Comparison of ENCODE assay signal across 8 mouse cellular contexts in the genomic region with DNA sequence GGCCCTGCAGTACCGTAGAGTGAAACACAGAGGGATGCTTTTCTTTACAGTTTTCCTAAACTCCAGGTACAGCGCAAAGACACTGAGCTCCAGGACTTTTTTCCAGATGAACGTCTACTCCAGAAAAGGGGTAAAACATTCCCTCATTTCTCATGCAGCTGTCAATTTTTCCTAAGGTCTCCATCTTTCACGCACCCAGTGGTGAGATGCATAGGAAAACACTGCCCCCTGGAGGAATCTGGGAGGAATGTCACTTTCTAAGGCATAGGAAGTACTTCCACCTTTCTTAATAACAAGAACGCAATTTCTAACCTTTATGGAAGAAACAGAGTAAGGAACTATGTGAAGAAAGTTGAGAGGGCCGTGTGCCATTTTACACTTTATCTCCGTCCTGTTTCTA.
A peak's percentile ranks its signal among the peaks of the same experiment; 100 is the strongest.
DNase-seq lines count a peak whose midpoint lies in the region; ATAC-seq and TF ChIP-seq lines count a peak whose summit lies in the region.
"Had no signal": no experiment of that assay in that cellular context is flagged by ENCODE, and none has a peak within 500 bp of the region (broad histone marks: within the 10 kb centered on the region; RNA-seq: fewer than 3 reads in every experiment).

No protein-coding gene starts in this region.

- peak; percentile 38; the same call in 1 of the 2 replicates for TF ChIP-seq CTCF in liver, adult 2 months (IDR thresholded peaks at IDR 0.05; ENCODE audit: low read depth, low read length)
- TF ChIP-seq CTCF in hindbrain, postnatal 0 days (IDR thresholded peaks at IDR 0.05; ENCODE audit: low read depth) = peak; percentile 87

- H3K4me3 ChIP-seq in liver, adult 2 months (ENCODE audit: insufficient read depth, low read depth, low read length) = no peak overlapping the region
- no peak overlapping the region for H3K4me3 ChIP-seq in liver, embryonic 11.5 days (ENCODE audit: low read depth, low read length)
- no peak overlapping the region for H3K4me3 ChIP-seq in hindbrain, postnatal 0 days (ENCODE audit: low read length)
- no peak overlapping the region for H3K4me3 ChIP-seq in neural tube, embryonic 12.5 days
- H3K4me3 ChIP-seq: liver, embryonic 13.5 days had no signal

- WGBS in liver, adult 2 months = 37% methylated on average over 7 of the region's 7 CpGs
- WGBS in liver, embryonic 11.5 days = 38% methylated on average over 7 of the region's 7 CpGs
- WGBS in hindbrain, postnatal 0 days = 39% methylated on average over 7 of the region's 7 CpGs
- 45% methylated on average over 7 of the region's 7 CpGs for WGBS in neural tube, embryonic 12.5 days

- H3K9ac ChIP-seq in liver, adult 2 months (ENCODE audit: low read depth, low read length) = no peak overlapping the region
- no peak overlapping the region for H3K9ac ChIP-seq in liver, embryonic 11.5 days (ENCODE audit: low read depth, low read length)
- no peak overlapping the region for H3K9ac ChIP-seq in hindbrain, postnatal 0 days (replicated peaks; ENCODE audit: low read length)
- no peak overlapping the region for H3K9ac ChIP-seq in neural tube, embryonic 12.5 days
- H3K9ac ChIP-seq: liver, embryonic 13.5 days had no signal

- H3K79me2 ChIP-seq in liver, adult 2 months (ENCODE audit: control insufficient read depth, insufficient read depth, low read length) = no peaks in the 10 kb centered on the region

- ATAC-seq in liver, embryonic 11.5 days (replicated peaks; ENCODE audit: low FRiP score) = no peak
- ATAC-seq in hindbrain, postnatal 0 days = peak; percentile 55; the same call in 1 of the 2 replicates
- peak; percentile 58; the same call in 1 of the 2 replicates for ATAC-seq in neural tube, embryonic 12.5 days (ENCODE audit: low FRiP score, low read depth)

- H3K9me3 ChIP-seq in liver, embryonic 11.5 days (ENCODE audit: control insufficient read depth, low read length) = no peaks in the 10 kb centered on the region
- H3K9me3 ChIP-seq in hindbrain, postnatal 0 days (ENCODE audit: low read length) = no peaks in the 10 kb centered on the region
- H3K9me3 ChIP-seq in neural tube, embryonic 12.5 days = no peaks in the 10 kb centered on the region
- H3K9me3 ChIP-seq: liver, embryonic 13.5 days had no signal

- H3K4me2 ChIP-seq in liver, embryonic 11.5 days = no peak overlapping the region
- no peak overlapping the region for H3K4me2 ChIP-seq in hindbrain, postnatal 0 days (ENCODE audit: low read depth, low read length)
- H3K4me2 ChIP-seq in neural tube, embryonic 12.5 days (replicated peaks) = no peak overlapping the region
- H3K4me2 ChIP-seq: liver, embryonic 13.5 days had no signal

- no peaks in the 10 kb centered on the region for H3K27me3 ChIP-seq in liver, adult 2 months (ENCODE audit: control insufficient read depth, insufficient read depth, low read length)
- no peaks in the 10 kb centered on the region for H3K27me3 ChIP-seq in liver, embryonic 11.5 days (replicated peaks; ENCODE audit: control insufficient read depth, insufficient read depth, low read length)
- H3K27me3 ChIP-seq in hindbrain, postnatal 0 days (ENCODE audit: insufficient read depth, low read length) = no peaks in the 10 kb centered on the region
- no peaks in the 10 kb centered on the region for H3K27me3 ChIP-seq in neural tube, embryonic 12.5 days (replicated peaks)
- H3K27me3 ChIP-seq: liver, embryonic 13.5 days had no signal

- no peak for TF ChIP-seq POLR2A in liver, adult 2 months (IDR thresholded peaks at IDR 0.05; ENCODE audit: extremely low read depth, insufficient read depth, low read length)

- H3K36me3 ChIP-seq in liver, adult 2 months (ENCODE audit: control insufficient read depth, insufficient read depth, low read length) = no peaks in the 10 kb centered on the region
- no peaks in the 10 kb centered on the region for H3K36me3 ChIP-seq in liver, embryonic 11.5 days (ENCODE audit: control insufficient read depth, insufficient read depth, low read length)
- no peaks in the 10 kb centered on the region for H3K36me3 ChIP-seq in hindbrain, postnatal 0 days (ENCODE audit: insufficient read depth, low read length)
- H3K36me3 ChIP-seq in neural tube, embryonic 12.5 days = peaks cover 5% of the 10 kb centered on the region; the same call in 1 of the 2 replicates
- H3K36me3 ChIP-seq: liver, embryonic 13.5 days had no signal

- peak; percentile 18 for DNase-seq in liver, adult 2 months (ENCODE audit: extremely low read depth, low read depth, low spot score)
- DNase-seq in liver, embryonic 11.5 days (ENCODE audit: low spot score) = no peak
- peak; percentile 48 for DNase-seq in NIH3T3 (ENCODE audit: low read depth)
- peak; percentile 69 to 81 for DNase-seq in cerebellum, postnatal 10 days
- peak; percentile 80 for DNase-seq in hindbrain, postnatal 0 days (ENCODE audit: low spot score)
- no peak for DNase-seq in frontal cortex, postnatal 10 days (ENCODE audit: low spot score in 2 of 2)
- DNase-seq: liver, embryonic 13.5 days had no signal

- H3K4me1 ChIP-seq in liver, adult 2 months (ENCODE audit: control insufficient read depth, insufficient read depth, low read length) = no peaks in the 10 kb centered on the region
- no peaks in the 10 kb centered on the region for H3K4me1 ChIP-seq in liver, embryonic 11.5 days (replicated peaks; ENCODE audit: control insufficient read depth, insufficient read depth, low read length)
- no peaks in the 10 kb centered on the region for H3K4me1 ChIP-seq in hindbrain, postnatal 0 days (ENCODE audit: insufficient read depth, low read length)
- H3K4me1 ChIP-seq in neural tube, embryonic 12.5 days = no peaks in the 10 kb centered on the region
- H3K4me1 ChIP-seq: liver, embryonic 13.5 days had no signal

- no peak overlapping the region for H3K27ac ChIP-seq in liver, adult 2 months (replicated peaks; ENCODE audit: insufficient read depth, low read depth, low read length)
- H3K27ac ChIP-seq in liver, embryonic 11.5 days (ENCODE audit: low read depth, low read length) = no peak overlapping the region
- H3K27ac ChIP-seq in hindbrain, postnatal 0 days = no peak overlapping the region
- no peak overlapping the region for H3K27ac ChIP-seq in neural tube, embryonic 12.5 days
- H3K27ac ChIP-seq: liver, embryonic 13.5 days had no signal

Comparison
In these comparisons a context has a peak if more than half of its experiments do, and no peak if none do; other contexts are left out.
1. DNase-seq: peak in liver, adult 2 months (single experiment), NIH3T3 (single experiment), cerebellum, postnatal 10 days (2 of 2) and hindbrain, postnatal 0 days (single experiment); none in liver, embryonic 11.5 days (single experiment) and frontal cortex, postnatal 10 days (0 of 2).